Mouse (Mus musculus) layer of hippocampus, adult 2 months (tissue): Measurements from ENCODE around the gene Plekho2. TPM values are rescaled to one million over a fixed set of nuclear protein-coding genes. Genes with fewer than 3 reads are reported as not detected.

Source experiments
- DNase-seq, 2 experiments: peaks; one replicate each; pipeline ENCODE4 v3.0.0; 2022; ENCODE audit warnings: low spot score in 2 of 2
- H3K27ac ChIP-seq: fragments of 200-600 bp; 2 replicates; pipeline ENCODE4 v1.8.1; 2022
- H3K4me3 ChIP-seq: fragments of 200-600 bp; 2 replicates; pipeline ENCODE4 v1.8.1; 2022; ENCODE audit warnings: mild to moderate bottlenecking
- CTCF ChIP-seq: fragments of 200-600 bp; conservative IDR thresholded peaks from 2 replicates; pipeline ENCODE4 v1.8.1; 2022; ENCODE audit warnings: antibody characterized with exemption, mild to moderate bottlenecking, moderate library complexity
- total RNA-seq, 2 experiments: library from RNA; stranded (reverse); gene quantifications; 2 replicates each; pipeline ENCODE4 v1.2.3; 2021

The Plekho2 gene
- total RNA-seq, 2 experiments from 2014 or later, result 12.0 to 14.5 TPM

GRCm38 (mm10) chr9:65556979-65557378 is 22.9 kb downstream of the Plekho2 start:
- TF ChIP-seq CTCF, result no peak
- H3K4me3 ChIP-seq, result no peak overlapping the region
- DNase-seq, result no peak
- no peak overlapping the region for H3K27ac ChIP-seq

- H3K4me3 ChIP-seq, result no peak overlapping the region
- H3K27ac ChIP-seq, result no peak overlapping the region
- TF ChIP-seq CTCF, result no peak
- DNase-seq, result no peak
Observed at GRCm38 (mm10) chr9:65556349-65556748, 23.5 kb downstream of the Plekho2 start.

- TF ChIP-seq CTCF, result no peak
- no peak for DNase-seq
- Histone ChIP-seq H3K4me3 (no peak overlapping the region), H3K27ac (no peak overlapping the region)
Observed at GRCm38 (mm10) chr9:65555621-65556020, 24.2 kb downstream of the Plekho2 start.

- Histone ChIP-seq H3K4me3 (no peak overlapping the region), H3K27ac (no peak overlapping the region)
- no peak for TF ChIP-seq CTCF
- no peak for DNase-seq
Observed at GRCm38 (mm10) chr9:65555001-65555405, 24.8 kb downstream of the Plekho2 start.

GRCm38 (mm10) chr9:65552711-65553110 is 27.1 kb downstream of the Plekho2 start:
- no peak overlapping the region for H3K4me3 ChIP-seq
- H3K27ac ChIP-seq, result no peak overlapping the region
- no peak for DNase-seq
- TF ChIP-seq CTCF, result no peak

- no peak overlapping the region for H3K27ac ChIP-seq
- no peak for DNase-seq
- TF ChIP-seq CTCF, result no peak
- no peak overlapping the region for H3K4me3 ChIP-seq
Observed at GRCm38 (mm10) chr9:65552141-65552540, 27.7 kb downstream of the Plekho2 start.

GRCm38 (mm10) chr9:65551035-65551434 is 28.8 kb downstream of the Plekho2 start:
- H3K4me3 ChIP-seq, result no peak overlapping the region
- no peak for DNase-seq
- no peak overlapping the region for H3K27ac ChIP-seq
- TF ChIP-seq CTCF, result no peak

- Histone ChIP-seq H3K27ac (no peak overlapping the region), H3K4me3 (no peak overlapping the region)
- no peak for DNase-seq
- no peak for TF ChIP-seq CTCF
Observed at GRCm38 (mm10) chr9:65550079-65550831, 29.6 kb downstream of the Plekho2 start.

- no peak overlapping the region for H3K4me3 ChIP-seq
- no peak for DNase-seq
- no peak for TF ChIP-seq CTCF
- no peak overlapping the region for H3K27ac ChIP-seq
Observed at GRCm38 (mm10) chr9:65549643-65550042, 30.2 kb downstream of the Plekho2 start.

- no peak for TF ChIP-seq CTCF
- Histone ChIP-seq H3K27ac (no peak overlapping the region), H3K4me3 (no peak overlapping the region)
- DNase-seq, result no peak
Observed at GRCm38 (mm10) chr9:65549139-65549538, 30.7 kb downstream of the Plekho2 start.

GRCm38 (mm10) chr9:65548311-65548710 is 31.5 kb downstream of the Plekho2 start:
- no peak for TF ChIP-seq CTCF
- Histone ChIP-seq H3K27ac (no peak overlapping the region), H3K4me3 (no peak overlapping the region)
- no peak for DNase-seq

GRCm38 (mm10) chr9:65547844-65548243 is 32.0 kb downstream of the Plekho2 start:
- Histone ChIP-seq H3K27ac (no peak overlapping the region), H3K4me3 (no peak overlapping the region)
- TF ChIP-seq CTCF, result no peak
- DNase-seq, result no peak

- TF ChIP-seq CTCF, result no peak
- Histone ChIP-seq H3K4me3 (no peak overlapping the region), H3K27ac (peak overlapping the region; percentile 62; the same call in 1 of the 2 replicates)
- DNase-seq, result no peak
Observed at GRCm38 (mm10) chr9:65547111-65547510, 32.7 kb downstream of the Plekho2 start.

- no peak for TF ChIP-seq CTCF
- Histone ChIP-seq H3K4me3 (no peak overlapping the region), H3K27ac (peak overlapping the region; percentile 62)
- no peak for DNase-seq
Observed at GRCm38 (mm10) chr9:65546413-65546695, 33.5 kb downstream of the Plekho2 start.
